ENCODE assay signal across 9 mouse cellular contexts in genomic region chr8:120268541-120268980, GRCm38 (mm10). TPM values are rescaled to one million over a fixed set of nuclear protein-coding genes. Genes with fewer than 3 reads are reported as not detected.
DNase-seq lines count a peak whose midpoint lies in the region; ATAC-seq and TF ChIP-seq lines count a peak whose summit lies in the region.
"Had no signal": no experiment of that assay in that cellular context is flagged by ENCODE, and none has a peak within 500 bp of the region (broad histone marks: within the 10 kb centered on the region; RNA-seq: fewer than 3 reads in every experiment).

No protein-coding gene starts in this region.

- no peak overlapping the region for H3K9ac ChIP-seq in forebrain, embryonic 11.5 days (ENCODE audit: low read length)
- 0 out of 2 replicates have a peak overlapping the region, but pooled peaks have one; percentile 2 for H3K9ac ChIP-seq in lung, embryonic 15.5 days
- no peak overlapping the region for H3K9ac ChIP-seq in forebrain, embryonic 15.5 days (replicated peaks)
- no peak overlapping the region for H3K9ac ChIP-seq in limb, embryonic 14.5 days (ENCODE audit: low read depth, low read length, severe bottlenecking)

- peaks cover 92% of the 10 kb centered on the region for H3K4me1 ChIP-seq in forebrain, embryonic 10.5 days
- peaks cover 27% of the 10 kb centered on the region for H3K4me1 ChIP-seq in forebrain, embryonic 11.5 days (replicated peaks; ENCODE audit: control insufficient read depth, insufficient read depth, low read length)
- peaks cover 71% of the 10 kb centered on the region for H3K4me1 ChIP-seq in lung, embryonic 15.5 days
- peaks cover 70% of the 10 kb centered on the region for H3K4me1 ChIP-seq in forebrain, embryonic 15.5 days
- peaks cover 85% of the 10 kb centered on the region for H3K4me1 ChIP-seq in limb, embryonic 14.5 days (ENCODE audit: control insufficient read depth, insufficient read depth, low read length)

- H3K4me2 ChIP-seq in forebrain, embryonic 11.5 days (ENCODE audit: low read depth, low read length, severe bottlenecking): no peak overlapping the region
- H3K4me2 ChIP-seq in lung, embryonic 15.5 days: no peak overlapping the region
- H3K4me2 ChIP-seq in forebrain, embryonic 15.5 days (replicated peaks): no peak overlapping the region
- no peak overlapping the region for H3K4me2 ChIP-seq in limb, embryonic 14.5 days (replicated peaks; ENCODE audit: low read depth, low read length, severe bottlenecking)

- no peaks in the 10 kb centered on the region for H3K9me3 ChIP-seq in forebrain, embryonic 10.5 days
- H3K9me3 ChIP-seq in forebrain, embryonic 11.5 days (ENCODE audit: control insufficient read depth, low read length): no peaks in the 10 kb centered on the region
- no peaks in the 10 kb centered on the region for H3K9me3 ChIP-seq in lung, embryonic 15.5 days
- no peaks in the 10 kb centered on the region for H3K9me3 ChIP-seq in forebrain, embryonic 15.5 days
- no peaks in the 10 kb centered on the region for H3K9me3 ChIP-seq in limb, embryonic 14.5 days (ENCODE audit: control insufficient read depth, low read length)

- no peak for ATAC-seq in forebrain, embryonic 11.5 days (replicated peaks; ENCODE audit: low FRiP score)
- ATAC-seq in lung, embryonic 15.5 days (ENCODE audit: borderline replicate concordance, extremely low read depth, low FRiP score, low TSS enrichment): no peak
- ATAC-seq in forebrain, embryonic 15.5 days (replicated peaks): no peak
- no peak for ATAC-seq in limb, embryonic 14.5 days (ENCODE audit: low FRiP score, low read depth)

- 82% methylated on average over 19 of the region's 19 CpGs for WGBS in forebrain, embryonic 10.5 days
- 84% methylated on average over 19 of the region's 19 CpGs for WGBS in forebrain, embryonic 11.5 days
- WGBS in lung, embryonic 15.5 days: 42% methylated on average over 19 of the region's 19 CpGs
- WGBS in forebrain, embryonic 15.5 days: 59% methylated on average over 19 of the region's 19 CpGs
- 44% methylated on average over 19 of the region's 19 CpGs for WGBS in limb, embryonic 14.5 days

- H3K4me3 ChIP-seq in forebrain, embryonic 10.5 days: no peak overlapping the region
- no peak overlapping the region for H3K4me3 ChIP-seq in forebrain, embryonic 11.5 days (ENCODE audit: low read depth, low read length)
- no peak overlapping the region for H3K4me3 ChIP-seq in lung, embryonic 15.5 days
- H3K4me3 ChIP-seq in forebrain, embryonic 15.5 days: no peak overlapping the region
- no peak overlapping the region for H3K4me3 ChIP-seq in limb, embryonic 14.5 days (replicated peaks; ENCODE audit: low read length)

- no peak for DNase-seq in forebrain, embryonic 10.5 days (ENCODE audit: extremely low spot score, low spot score)
- DNase-seq in forebrain, embryonic 11.5 days (ENCODE audit: low spot score): no peak
- no peak for DNase-seq in lung, adult 18-20 months
- DNase-seq in limb, embryonic 14.5 days (ENCODE audit: low spot score): peak; percentile 52
- DNase-seq in thymus, postnatal 10 days (ENCODE audit: low spot score in 2 of 2): no peak
- no peak for DNase-seq in ovary, adult 18-20 months (ENCODE audit: low spot score)

- H3K27me3 ChIP-seq in forebrain, embryonic 10.5 days (ENCODE audit: poor library complexity, severe bottlenecking): peaks cover 44% of the 10 kb centered on the region
- H3K27me3 ChIP-seq in forebrain, embryonic 11.5 days (ENCODE audit: control insufficient read depth, insufficient read depth, low read length): no peaks in the 10 kb centered on the region
- H3K27me3 ChIP-seq in lung, embryonic 15.5 days: 0 out of 2 replicates have a peak, but pooled peaks cover under 1% of the 10 kb centered on the region
- H3K27me3 ChIP-seq in forebrain, embryonic 15.5 days: no peaks in the 10 kb centered on the region
- no peaks in the 10 kb centered on the region for H3K27me3 ChIP-seq in limb, embryonic 14.5 days (ENCODE audit: control insufficient read depth, insufficient read depth, low read length)

- H3K36me3 ChIP-seq in forebrain, embryonic 10.5 days (replicated peaks): no peaks in the 10 kb centered on the region
- H3K36me3 ChIP-seq in forebrain, embryonic 11.5 days (ENCODE audit: control insufficient read depth, insufficient read depth, low read length): no peaks in the 10 kb centered on the region
- H3K36me3 ChIP-seq in lung, embryonic 15.5 days: no peaks in the 10 kb centered on the region
- H3K36me3 ChIP-seq in forebrain, embryonic 15.5 days: no peaks in the 10 kb centered on the region
- H3K36me3 ChIP-seq in limb, embryonic 14.5 days (ENCODE audit: control insufficient read depth, insufficient read depth, low read length): no peaks in the 10 kb centered on the region

- H3K27ac ChIP-seq in forebrain, embryonic 10.5 days: peak overlapping the region; percentile 91; the same call in 1 of the 2 replicates
- no peak overlapping the region for H3K27ac ChIP-seq in forebrain, embryonic 11.5 days (ENCODE audit: low read depth, low read length)
- H3K27ac ChIP-seq in lung, embryonic 15.5 days: 0 out of 2 replicates have a peak overlapping the region, but pooled peaks have one; percentile 31
- H3K27ac ChIP-seq in forebrain, embryonic 15.5 days (replicated peaks): peak overlapping the region; percentile 63
- peak overlapping the region; percentile 39 for H3K27ac ChIP-seq in limb, embryonic 14.5 days (replicated peaks; ENCODE audit: low read depth, low read length)
- H3K27ac ChIP-seq: macrophage had no signal

- TF ChIP-seq POLR2A in limb, embryonic 14.5 days (IDR thresholded peaks at IDR 0.05; ENCODE audit: borderline replicate concordance, extremely low read depth, insufficient read depth, insufficient read length): no peak

RNA-seq across cellular contexts. Expression of gene Gse1, which starts 40.3 kb away (rescaled TPM):
- polyA plus RNA-seq in forebrain, embryonic 10.5 days (2016; fragmentation: Nextera tagmentation; extraction: Ambion mirVana): 11.1 and 12.0 TPM in 2 replicates
- 22.2 and 23.6 TPM in 2 replicates for polyA plus RNA-seq in forebrain, embryonic 11.5 days (2014; fragmentation: Nextera tagmentation; extraction: Ambion mirVana)
- 9.6 and 12.6 TPM in 2 replicates for polyA plus RNA-seq in lung, embryonic 15.5 days (2015; fragmentation: Nextera tagmentation; extraction: Ambion mirVana)
- polyA plus RNA-seq in forebrain, embryonic 15.5 days (2015; fragmentation: Nextera tagmentation; extraction: Ambion mirVana): 31.3 and 32.7 TPM in 2 replicates
- polyA plus RNA-seq in limb, embryonic 14.5 days (2012; rRNA removed): 32.6 and 43.9 TPM in 2 replicates
- 10.2 and 10.3 TPM in 2 replicates for polyA plus RNA-seq in limb, embryonic 14.5 days (2014; fragmentation: Nextera tagmentation; extraction: Ambion mirVana)
